Mouse (Mus musculus) CH12.LX (cell line): Measurements from ENCODE around the gene Creld2.

ENCODE experiments used
- MAFK ChIP-seq: IDR thresholded peaks from 2 replicates; pipeline ENCODE4 v1.6.1; 2011; ENCODE audit warnings: low read length, improper control_type of control experiment; ENCODE audit not compliant: insufficient replicate concordance
- NELFE ChIP-seq: IDR thresholded peaks from 2 replicates; pipeline ENCODE4 v1.6.1; 2011; ENCODE audit warnings: low read depth, low read length, improper control_type of control experiment
- POLR2A ChIP-seq: IDR thresholded peaks from 2 replicates; pipeline ENCODE4 v1.6.1; 2011; ENCODE audit warnings: low read depth, mild to moderate bottlenecking, improper control_type of control experiment, low read length
- SMC3 ChIP-seq: IDR thresholded peaks from 2 replicates; pipeline ENCODE4 v1.6.1; 2011; ENCODE audit warnings: low read depth, low read length, improper control_type of control experiment
- TBP ChIP-seq: conservative IDR thresholded peaks from 2 replicates; pipeline ENCODE4 v1.6.1; 2011; ENCODE audit warnings: low read depth, low read length, improper control_type of control experiment

DNA sequence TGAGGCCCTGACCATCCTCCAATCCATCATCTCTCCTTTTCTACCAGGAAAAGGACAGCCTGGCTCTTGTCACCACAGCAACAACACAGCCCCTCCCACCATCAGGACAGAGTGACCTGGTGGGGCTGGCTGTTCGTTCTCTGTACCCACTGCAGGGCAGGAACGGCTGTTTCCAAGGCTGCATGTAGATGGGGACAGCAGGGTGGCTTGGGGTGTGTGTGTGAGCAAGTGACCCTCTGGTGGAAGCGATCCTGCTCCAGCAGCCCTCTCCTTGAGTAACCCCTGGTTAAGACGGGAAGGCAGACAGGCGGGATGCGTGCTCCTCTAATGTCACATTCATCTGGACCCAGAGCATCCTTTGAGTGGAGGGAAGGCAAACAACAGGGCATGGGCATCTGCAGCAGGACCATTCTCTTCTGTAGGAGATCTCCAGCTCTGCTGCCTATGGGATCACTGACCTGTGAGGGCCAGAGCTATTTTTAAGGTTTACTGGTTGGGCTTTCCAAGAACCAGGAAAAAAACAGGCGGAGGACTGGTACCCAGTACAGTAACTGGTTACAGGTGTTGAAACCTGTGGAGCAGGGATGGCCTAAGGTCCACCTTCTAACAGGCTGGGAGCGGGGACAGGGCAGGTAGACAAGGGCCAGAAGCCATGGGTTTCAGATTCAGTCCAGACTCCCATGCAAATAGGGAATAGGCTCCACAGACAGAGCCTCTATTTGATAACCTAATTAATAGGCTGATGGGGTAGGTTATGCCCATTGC, 39.9 kb downstream of the Creld2 start:
- no peak for TF ChIP-seq MAFK
- no peak for TF ChIP-seq POLR2A
- TF ChIP-seq SMC3: no peak
- TF ChIP-seq TBP: no peak
- no peak for TF ChIP-seq NELFE
